Mouse (Mus musculus) liver, adult 2 months (tissue): ENCODE measurements at regions not wholly inside any gene's neighbourhood (a gene's known extent, or its start where the extent isn't known, plus 50 kb on each side); places are given as distances from the start of the nearest gene placed in this dataset.

Experiments used
- CTCF ChIP-seq: fragments of 200-500 bp; IDR thresholded peaks from 2 replicates; pipeline ENCODE4 v1.5.1; 2011; ENCODE audit warnings: low read depth, low read length, control low read depth
- POLR2A ChIP-seq: fragments of 200-500 bp; IDR thresholded peaks from 2 replicates; pipeline ENCODE4 v1.6.1; 2011; ENCODE audit warnings: low read length, control low read depth; ENCODE audit not compliant: insufficient read depth; ENCODE audit errors: extremely low read depth

DNA sequence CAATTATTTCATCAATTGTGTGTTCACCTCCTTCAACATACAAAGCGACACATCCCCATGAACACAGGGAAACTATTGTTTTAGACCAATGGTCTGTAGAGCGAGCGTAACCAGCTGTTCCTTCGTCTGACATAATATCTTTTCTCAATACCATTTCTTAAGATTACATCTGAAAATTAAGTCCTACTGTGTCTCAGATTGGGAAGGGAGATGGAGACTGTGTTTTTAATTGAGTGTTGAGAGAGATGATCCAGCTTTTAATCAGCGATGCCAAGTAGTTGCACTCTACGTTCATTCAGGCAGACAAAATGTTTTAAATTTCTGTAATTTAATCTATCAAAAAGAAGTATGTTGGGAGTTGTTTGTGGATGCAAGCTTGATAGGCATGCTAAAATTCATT is 445.3 kb downstream of the Hdgfl1 start:
- TF ChIP-seq CTCF (no peak), POLR2A (no peak)
